Mouse (Mus musculus) bone marrow, adult 2 months (tissue): ENCODE measurements around the gene Hoxc11.

Source experiments
- CTCF ChIP-seq: fragments of 200-500 bp; IDR thresholded peaks from 2 replicates; pipeline ENCODE4 v1.5.1; 2011; ENCODE audit warnings: low read length, control low read depth; ENCODE audit not compliant: control insufficient read depth, insufficient read depth
- POLR2A ChIP-seq: fragments of 200-500 bp; IDR thresholded peaks from 2 replicates; pipeline ENCODE4 v1.6.1; 2011; ENCODE audit warnings: low read depth, mild to moderate bottlenecking, control low read depth, low read length, borderline replicate concordance; ENCODE audit not compliant: control insufficient read depth

- no peak for TF ChIP-seq POLR2A
- no peak for TF ChIP-seq CTCF
Measured at GRCm38 (mm10) chr15:102976171-102976570, 21.9 kb downstream of the Hoxc11 start, which contains the start of gene Hoxc9.
